Mouse (Mus musculus) left cerebral cortex, postnatal 36 days (tissue): Measurements from ENCODE around the gene Ppard. TPM values are rescaled to one million over a fixed set of nuclear protein-coding genes. Genes with fewer than 3 reads are reported as not detected.
"Not testable (repeated sequence)": the region's sequence is repeated elsewhere in the genome, so short reads cannot be mapped to it uniquely, and the experiment has no call there.

Source experiments
- DNase-seq, 2 experiments: peaks; one replicate each; pipeline ENCODE4 v3.0.0; 2021 to 2022; ENCODE audit warnings: low spot score in 2 of 2, mixed read lengths in 1 of 2
- intact Hi-C: fragments of 180-260 bp; cut with DNase I; formaldehyde crosslinking; loops from one replicate; pipeline ENCODE4 v1.15.1; 2025
- total RNA-seq, 2 experiments: library from RNA; stranded (reverse); gene quantifications; 2 replicates each; pipeline ENCODE4 v1.2.3; 2021

The Ppard gene
- total RNA-seq, 2 experiments from 2014 or later, result 28.7 to 30.2 TPM

DNA sequence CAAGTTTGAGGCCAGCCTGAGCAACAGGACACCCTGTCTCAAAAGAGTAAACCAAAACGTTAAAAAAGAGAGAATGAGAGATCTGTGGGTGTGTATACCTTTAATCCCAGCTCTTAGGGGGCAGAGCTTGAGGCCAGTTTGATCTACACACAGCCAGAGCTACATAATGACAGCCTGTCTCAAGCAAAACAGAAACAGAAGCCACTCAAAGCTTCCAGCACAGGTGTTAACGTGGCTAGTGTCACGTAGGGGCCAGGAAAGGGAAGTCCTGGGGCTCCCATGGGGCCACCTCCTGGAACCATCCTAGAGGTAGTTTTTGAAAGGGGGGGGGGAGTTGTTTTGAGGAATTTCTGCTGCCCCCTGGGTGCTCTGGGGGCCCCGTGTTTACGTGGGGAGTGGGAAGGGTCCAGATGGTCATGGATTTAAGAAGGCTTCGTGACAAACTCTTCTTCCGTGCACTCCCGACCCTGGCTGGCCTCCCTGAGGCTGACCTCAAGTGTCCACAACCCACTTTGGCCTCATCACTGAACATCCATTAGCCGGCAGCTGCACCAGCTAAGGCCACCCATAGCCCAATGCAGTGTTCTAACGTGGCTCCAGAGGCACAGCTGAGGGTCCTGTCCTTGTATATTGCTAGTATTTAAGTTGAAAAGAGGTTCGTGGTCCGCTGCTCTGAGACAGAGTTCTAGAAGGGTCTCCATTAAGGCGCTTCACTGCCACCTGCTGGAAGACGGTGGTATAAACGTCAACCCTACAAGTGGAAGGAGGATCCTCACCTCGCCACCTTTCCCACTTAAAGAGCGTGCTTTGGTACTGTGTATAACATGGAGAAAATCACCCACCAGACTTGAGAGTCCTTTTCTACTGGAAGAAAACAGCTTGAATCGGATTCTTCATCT is 76.0 kb downstream of the Ppard start:
- DNase-seq, result peak; percentile 73 to 82
- intact Hi-C loops, result loop anchor here (1.0 kb wide), 1 partner anchor 82 kb away; no protein-coding TSS in a partner anchor

DNA sequence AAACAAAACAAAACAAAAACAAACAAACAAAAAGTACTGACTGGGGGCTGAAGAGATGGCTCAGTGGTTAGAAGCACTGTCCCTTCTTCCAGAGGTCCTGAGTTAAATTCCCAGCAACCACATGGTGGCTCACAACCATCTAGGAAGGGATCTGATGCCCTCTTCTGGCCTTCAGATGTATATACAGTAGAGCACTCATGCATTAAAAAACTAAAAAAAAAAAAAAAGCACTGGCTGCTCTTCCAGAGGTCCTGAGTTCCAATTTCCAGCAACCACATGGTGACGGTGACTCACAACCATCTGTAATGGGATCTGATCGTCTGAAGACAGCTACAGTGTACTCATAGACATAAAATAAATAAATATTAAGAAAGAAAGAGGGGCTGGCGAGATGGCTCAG is 78.3 kb downstream of the Ppard start:
- no peak for DNase-seq
- intact Hi-C loops, result no loop called here

DNA sequence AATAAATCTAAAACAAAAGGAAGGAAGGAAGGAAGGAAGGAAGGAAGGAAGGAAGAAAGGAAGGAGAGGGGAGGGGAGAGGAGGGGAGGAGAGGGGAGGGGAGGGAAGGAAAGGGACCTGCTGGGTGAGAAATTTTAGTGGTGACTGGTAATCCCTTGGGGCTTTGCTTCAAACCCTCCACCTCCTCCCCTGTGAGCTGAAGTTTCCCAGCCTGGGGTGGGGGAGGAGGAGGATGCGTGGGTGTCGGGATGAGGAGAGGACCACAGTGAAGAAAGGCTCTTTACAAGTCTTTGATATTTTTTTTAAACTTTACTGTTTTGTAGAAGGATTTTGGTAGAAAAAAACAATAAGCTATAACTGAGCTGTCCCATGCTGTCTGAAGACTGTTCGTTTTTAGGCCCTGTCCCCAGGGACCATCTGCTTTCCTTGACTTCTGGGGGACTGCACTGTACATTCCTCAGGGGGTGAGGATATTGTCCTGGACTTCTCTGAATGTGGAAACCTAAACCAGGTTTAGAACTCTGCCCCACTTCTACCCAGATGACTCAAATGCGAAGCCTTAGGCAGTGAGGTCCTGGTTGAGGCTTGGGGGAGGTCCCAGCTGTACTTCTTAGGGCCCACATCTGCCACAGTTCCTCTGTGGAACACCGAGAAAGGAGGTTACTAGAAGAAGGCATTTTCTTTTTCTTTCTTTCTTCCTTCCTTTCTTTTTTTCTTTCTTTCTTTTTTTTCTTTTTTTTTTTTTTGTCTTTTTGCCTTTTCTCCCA is 79.0 kb downstream of the Ppard start:
- intact Hi-C loops, result no loop called here
- no peak for DNase-seq

DNA sequence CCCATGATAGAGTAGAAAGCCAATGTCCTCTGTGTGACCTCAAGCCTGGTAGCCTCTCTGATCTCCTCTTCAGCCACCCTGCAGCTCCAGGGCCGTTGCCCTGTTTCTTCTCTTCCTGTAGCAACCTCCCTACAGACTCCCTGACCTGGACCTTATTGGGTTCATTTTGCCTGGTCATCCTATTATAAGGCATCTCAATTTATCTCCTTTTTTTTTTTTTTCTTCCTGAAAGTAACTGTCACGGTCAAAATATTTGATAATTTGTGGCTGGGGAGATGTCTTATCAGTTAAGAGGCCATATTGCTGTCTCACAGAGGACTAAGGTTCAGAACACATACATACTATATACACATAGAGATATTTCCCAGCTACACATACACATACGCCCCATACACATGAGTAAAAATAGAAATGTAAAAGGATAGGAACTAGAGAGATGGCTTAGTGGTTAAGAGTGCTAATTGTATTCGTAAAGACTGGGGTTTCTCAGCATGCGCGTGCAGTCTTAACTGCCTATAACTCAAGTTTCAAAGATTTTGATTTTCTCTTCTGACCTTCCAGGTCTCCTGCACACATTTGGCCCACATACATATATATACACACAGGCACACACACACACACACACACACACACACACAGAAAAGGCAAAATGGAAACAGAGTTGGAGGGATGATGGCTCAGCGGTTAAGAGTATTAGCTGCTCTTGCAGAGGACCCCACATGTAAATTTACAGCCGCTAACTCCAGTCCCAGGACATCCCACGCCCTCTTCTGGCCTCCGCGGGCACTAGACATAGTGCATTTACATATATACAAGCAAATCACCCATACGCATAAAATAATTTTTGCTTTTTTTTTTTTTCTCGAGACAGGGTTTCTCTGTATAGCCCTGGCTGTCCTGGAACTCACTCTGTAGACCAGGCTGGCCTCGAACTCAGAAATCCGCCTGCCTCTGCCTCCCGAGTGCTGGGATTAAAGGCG is 80.0 kb downstream of the Ppard start:
- intact Hi-C loops, result loop anchor here (1.0 kb wide), 1 partner anchor 16 kb away; the partner anchor contains the start of gene Rpl10a
- no peak for DNase-seq

DNA sequence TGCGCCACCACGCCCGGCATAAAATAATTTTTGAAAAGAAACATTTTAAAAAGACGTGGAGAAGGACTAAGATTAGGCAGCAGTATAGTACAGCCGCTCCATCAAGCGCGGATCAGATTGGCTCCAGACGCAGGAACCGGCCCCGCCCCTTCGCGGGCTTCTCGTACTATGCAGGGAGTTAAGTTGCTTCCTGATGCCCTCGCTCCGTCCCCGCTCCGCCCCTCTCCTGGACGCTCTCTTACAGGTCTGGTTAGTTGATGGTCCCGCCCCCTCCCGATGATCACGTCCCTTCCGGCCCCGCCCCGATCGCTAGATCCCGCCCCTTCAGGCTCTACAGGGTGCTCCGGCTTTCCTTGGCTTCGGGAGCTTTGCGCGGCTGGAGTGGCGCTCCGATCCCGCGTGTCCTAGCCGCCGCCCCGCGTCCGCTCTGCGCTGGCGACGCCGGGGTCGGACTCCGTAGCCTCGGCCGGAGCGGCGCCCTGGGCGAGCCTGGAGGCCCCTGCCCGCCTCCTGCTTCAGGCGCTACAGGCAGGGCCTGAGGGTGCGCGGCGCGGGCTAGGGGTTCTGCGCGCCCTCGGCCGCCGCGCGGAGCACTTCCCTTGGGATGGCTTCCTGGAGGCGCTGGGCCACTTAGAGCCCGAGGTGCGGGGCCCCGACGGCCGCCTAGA is 80.8 kb downstream of the Ppard start, which contains the start of gene Fance:
Gene Fance (plus strand): TSS at position 308 of the 668 bp plus-strand sequence.
- DNase-seq, result peak; percentile 89 to 90
- intact Hi-C loops, result loop anchor here (1.0 kb wide), 1 partner anchor 15 kb away; the partner anchor contains the start of gene Rpl10a

DNA sequence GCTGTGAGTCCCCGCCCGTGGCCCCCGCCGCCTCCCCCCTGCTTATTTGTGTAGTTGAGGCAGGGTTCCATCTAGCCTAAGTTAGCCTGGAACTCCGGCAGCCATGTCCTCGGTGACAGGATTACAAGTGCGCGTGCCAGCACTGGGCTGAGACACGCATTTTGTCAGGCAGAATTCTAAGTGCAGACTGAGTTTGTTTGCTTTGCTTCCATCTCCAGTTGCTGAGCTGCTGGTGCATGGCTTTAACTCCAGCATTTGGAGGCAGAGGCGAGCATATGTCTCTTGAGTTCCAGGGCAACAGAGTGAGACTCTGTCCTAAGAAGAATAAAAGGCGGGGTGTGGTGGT is 81.4 kb downstream of the Ppard start:
- intact Hi-C loops, result loop anchor here (1.0 kb wide), 1 partner anchor 14 kb away; the partner anchor contains the start of gene Rpl10a
- no peak for DNase-seq

DNA sequence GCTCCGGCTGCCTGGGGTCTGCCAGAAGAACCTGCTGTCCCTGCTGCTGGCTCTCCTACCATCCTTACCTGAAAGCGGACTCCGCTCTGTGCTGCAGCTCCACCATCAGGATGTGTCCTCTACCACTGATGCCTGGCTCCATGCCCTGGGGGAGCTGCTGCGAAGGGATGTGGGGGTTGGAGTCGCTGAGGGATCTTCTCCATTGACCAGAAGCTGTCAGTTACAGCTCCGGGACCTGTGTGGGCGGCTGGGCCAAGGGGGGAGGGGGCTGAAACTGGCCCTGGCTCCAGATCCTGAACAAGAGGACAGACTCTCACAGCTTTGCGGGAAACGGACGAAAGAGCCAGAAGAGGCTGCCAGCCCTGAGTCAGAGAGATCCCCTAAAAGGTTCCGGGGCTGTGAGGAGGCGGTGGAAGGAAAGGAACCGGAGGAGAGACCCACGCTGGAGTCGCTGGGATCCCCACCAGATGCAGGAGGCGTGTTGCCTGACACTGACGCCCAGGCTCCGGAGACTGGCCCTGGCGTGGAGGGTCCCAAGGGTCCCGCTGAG is 83.2 kb downstream of the Ppard start:
- DNase-seq, result no peak
- intact Hi-C loops, result no loop called here

DNA sequence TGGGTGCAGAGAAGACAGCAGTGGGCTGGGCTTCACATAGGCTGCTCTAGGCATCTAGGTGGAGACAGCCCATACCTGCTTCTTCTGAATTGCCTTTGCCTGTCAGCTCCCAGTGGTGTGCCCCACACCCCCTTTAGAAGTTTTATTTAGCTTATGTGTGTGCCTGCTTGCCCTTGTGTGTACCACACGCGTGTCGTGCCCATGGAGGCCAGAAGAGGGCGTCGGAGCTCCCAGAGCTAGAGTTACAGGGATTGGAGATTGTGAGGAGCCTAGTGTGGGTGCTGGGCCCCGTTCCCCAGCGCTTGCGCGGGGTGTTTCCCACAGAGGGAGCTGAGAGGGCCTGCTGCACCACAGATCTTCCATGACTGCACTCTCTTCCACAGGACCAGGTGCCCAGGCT is 84.0 kb downstream of the Ppard start:
- DNase-seq, result no peak
- intact Hi-C loops, result no loop called here

DNA sequence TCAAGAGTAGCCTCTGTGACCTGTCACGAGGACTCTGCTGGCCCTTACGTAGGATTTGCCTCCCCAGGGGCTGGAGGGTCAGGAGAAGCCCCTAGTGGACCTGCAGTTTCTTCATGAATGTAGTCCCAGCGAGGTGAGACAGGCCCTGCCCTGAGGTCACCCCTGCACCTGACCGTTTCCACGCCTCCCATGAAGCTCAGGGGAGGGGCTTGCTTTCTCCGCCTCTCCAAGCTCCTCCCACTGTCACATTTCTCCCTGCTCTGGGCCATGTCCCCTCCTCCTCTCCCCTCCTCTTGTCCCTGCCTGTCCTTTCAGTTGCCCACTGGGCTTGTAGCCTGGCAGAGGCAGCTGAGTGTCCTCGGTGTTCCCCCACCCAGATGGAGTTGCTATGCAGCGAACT is 84.6 kb downstream of the Ppard start:
- intact Hi-C loops, result no loop called here
- DNase-seq, result no peak

DNA sequence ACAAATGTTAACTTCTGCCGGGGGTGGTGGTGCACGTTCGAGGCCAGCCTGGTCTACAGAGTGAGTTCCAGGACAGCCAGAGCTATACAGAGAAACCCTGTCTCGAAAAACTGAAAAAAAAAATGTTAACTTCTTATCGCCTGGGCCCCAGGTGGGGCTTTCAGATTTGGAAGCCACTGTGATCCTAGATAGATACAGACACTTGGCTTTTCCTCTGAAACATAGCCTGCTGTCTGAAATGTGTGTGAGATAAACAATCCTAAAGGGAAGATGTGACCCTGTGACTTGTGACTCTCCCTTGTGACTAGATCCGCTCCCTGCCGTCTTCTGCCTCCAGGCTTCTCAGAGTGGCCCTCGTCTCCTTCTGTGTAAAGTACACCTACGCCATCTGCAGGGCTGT is 85.2 kb downstream of the Ppard start:
- intact Hi-C loops, result no loop called here
- DNase-seq, result no peak

DNA sequence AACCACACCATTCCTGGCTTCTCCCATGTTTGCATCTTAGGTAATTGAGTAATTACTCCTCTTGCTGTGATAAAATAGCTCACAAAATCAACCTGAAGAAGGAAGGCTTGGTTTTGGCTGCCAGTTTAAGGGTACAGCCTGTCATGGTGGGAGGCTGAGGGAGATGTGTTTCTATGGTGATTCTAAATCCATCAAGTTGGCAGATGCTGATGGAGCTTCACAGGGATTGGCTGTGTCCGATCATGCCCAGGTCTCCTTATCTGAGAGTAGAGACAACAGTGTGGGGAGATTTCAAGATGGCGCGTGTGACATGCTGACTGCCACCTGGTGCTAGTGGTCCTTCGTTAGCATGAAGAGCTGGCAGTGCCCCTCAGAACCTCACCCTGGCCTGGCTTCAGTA is 89.2 kb downstream of the Ppard start:
- intact Hi-C loops, result no loop called here
- no peak for DNase-seq

DNA sequence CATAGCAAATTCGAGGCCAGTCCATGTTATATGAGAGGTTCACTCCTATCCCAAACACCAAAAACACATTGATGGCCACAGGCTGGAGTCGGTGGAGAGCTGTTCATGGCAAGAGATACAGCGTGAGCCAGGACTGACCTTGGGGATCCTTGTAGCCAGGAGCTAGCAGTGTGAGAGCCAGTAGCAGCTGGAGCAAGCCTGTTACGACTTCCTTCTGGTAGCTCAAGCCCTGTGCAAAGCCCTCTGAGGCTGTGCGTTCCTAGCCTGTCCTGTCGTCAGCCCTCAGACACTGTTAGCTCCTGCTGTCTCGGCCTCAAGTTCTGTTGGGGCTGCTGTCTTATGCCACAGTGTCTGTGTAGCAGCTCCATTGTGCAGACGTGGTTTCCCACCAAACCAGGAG is 91.3 kb downstream of the Ppard start:
- no peak for DNase-seq
- intact Hi-C loops, result no loop called here

DNA sequence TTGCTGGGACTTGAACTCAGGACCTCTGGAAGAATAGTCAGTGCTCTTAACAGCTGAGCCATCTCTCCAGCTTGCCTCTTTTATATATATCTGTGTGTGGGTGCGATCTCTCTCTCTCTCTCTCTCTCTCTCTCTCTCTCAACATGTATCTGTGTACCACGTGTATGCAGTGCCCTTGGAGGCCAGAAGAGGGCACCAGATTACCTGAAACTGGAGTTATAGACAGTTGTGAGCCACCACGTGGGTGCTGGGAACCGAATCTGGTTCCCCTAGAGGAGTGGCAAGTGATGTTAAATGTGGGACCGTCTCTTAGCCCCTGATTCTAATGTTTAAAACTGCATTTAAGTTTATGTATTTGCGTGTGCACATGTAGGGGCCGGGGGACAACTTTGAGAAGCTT is 91.9 kb downstream of the Ppard start:
- intact Hi-C loops, result not testable (repeated sequence)

DNA sequence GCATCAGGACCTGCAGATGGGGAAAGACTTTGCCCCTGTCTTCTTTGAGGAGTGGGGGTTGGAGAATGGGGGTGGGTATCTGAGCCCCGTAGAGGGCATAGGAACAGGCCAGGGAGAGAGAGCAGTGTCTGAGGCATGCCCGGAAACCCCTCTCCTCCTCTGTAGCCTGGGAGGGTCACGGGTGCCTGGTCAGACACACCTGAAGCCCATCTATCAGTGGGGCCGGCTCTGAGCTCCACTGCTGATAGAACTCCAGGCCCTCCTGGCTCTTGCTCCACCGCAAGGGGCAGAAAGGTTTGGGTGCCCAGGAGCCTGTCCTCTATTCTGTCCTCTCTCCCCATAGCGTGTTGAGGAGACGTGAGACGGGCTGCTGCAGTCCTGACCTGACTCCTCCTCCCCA is 93.3 kb downstream of the Ppard start:
- intact Hi-C loops, result loop anchor here (5.0 kb wide), 2 partner anchors 98 to 197 kb away; no protein-coding TSS in a partner anchor
- no peak for DNase-seq

More for the DNA sequence above, 91.9 kb downstream of the Ppard start:
- DNase-seq, result not testable (repeated sequence)

DNA sequence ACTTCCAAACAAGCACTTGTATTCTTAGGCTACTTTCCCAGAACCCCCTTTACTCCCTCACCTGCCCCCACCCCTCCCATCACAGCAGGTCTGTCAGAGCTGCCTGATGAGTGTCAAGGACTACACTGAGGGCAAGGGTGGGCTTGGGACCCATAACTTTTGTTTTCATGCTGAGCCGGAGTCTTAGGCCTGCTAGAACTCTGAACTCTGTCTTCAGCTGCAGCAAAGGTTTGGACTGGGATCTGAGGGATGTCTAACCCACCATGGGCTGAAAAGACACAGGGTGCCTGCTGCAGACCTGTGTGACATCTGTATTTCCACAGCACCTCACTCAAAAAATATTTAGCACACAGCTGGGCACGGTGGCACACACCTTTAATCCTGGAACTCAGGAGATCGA is 94.5 kb downstream of the Ppard start:
- intact Hi-C loops, result loop anchor here (5.0 kb wide), 2 partner anchors 100 to 195 kb away; no protein-coding TSS in a partner anchor
- no peak for DNase-seq

DNA sequence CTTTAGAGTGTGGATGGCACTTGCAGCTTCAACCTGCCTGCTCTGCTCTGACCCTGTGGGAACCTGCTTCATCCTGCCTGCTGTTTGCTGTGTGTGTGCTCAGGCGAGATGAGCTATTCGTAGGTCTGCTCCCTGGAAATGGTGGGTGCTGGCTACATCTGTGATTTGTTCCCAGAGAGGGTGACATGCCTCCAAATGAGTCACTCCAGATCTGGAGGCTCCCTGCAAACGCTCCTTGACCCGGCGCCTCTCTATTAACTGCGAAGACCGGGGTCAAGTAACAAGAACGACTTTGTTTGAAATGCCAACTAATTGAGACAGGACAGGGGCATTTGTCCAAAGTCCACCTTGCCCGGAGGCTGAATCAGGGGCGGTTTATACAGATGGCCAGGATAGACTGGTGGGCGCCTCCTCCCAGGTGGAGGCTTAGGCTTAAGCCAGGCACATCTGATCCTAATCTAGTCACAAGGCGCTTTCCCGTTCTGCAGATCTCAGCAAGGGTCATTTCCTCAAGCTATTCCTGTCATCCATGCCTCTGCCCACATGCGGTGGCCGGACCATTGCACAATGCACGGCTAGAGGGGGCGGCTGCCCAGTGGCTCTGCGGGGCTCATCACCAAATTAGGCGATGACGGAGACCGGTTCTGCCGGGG is 95.3 kb downstream of the Ppard start:
- intact Hi-C loops, result loop anchor here (1.0 to 5.0 kb wide), 3 partner anchors 14 to 195 kb away; partner anchors contain the start of gene Fance
- DNase-seq, result peak in 1 of 2 experiments; percentile 47

DNA sequence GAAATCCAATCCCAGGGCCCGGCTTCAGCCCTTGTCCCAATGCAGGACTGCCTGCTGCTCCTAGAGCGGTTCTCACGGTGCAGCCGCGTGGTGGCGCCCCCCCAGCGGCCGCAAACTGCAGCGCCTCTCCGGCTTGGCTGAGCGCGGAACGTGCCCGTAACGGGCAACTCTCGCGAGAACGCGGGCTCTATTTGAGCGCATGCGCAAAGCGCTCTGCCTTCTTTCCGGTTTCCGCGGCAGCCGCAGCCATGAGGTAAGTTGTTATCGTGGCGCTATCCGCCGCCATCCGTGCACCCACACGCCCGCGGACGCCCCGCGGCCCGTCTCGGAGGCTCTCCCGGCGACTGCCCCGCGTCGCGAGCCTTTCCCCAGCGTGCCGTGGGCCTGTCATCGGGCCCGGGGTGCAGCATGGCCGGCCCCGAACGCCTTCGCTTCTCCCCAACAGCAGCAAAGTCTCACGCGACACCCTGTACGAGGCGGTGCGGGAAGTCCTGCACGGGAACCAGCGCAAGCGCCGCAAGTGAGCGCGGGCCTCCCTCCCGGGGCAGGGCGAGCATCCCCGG is 95.9 kb downstream of the Ppard start, which contains the start of gene Rpl10a:
Gene Rpl10a (plus strand): TSS at position 106 of the 563 bp plus-strand sequence.
- peak; percentile 96 to 97 for DNase-seq
- intact Hi-C loops, result loop anchor here (1.0 to 5.0 kb wide), 3 partner anchors 15 to 194 kb away; partner anchors contain the start of gene Fance
